Mouse (Mus musculus): Measurements from ENCODE around the gene C1galt1.

The C1galt1 gene

DNA sequence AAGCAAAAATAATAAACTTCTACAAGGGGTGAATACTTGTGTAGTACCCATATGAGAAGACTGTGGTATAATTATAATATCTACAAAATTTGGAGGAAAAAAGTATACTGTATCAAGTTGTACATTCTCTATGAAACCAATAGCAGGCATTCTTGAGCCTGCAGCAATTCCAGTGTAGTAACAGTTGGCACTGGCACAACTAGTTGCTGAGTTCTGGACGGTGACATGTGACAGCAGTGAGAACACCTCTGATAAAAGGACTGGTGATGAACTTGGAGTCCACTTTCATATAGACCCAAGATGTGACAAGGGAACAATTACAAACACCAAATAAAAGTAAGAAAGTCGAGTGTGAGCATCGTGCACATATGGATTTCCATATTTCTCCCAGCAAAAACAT is 14.5 kb downstream of the C1galt1 start:
- DNase-seq (ENCODE audit: low read depth): no peak

DNA sequence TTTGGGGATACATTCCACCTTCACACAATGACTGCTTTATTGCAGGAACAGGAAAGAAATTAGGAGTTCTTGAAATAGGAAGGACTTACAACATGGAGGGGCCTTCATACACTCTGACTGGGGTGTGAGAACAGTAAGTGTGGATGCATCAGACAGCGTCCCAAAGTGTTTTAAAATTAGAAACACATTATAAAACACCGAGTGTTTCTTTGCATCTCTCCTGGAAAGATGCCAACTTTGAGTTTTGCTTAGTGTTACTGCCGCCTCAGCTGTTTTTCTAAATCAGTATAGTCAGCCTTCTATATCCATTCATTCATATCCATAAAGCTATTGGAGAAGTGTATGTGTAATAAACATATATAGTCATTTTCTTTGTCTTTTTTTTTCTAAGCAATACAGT is 16.4 kb downstream of the C1galt1 start:
- no peak for DNase-seq (ENCODE audit: low read depth)

- DNase-seq (ENCODE audit: low read depth): no peak
Measured at GRCm38 (mm10) chr6:7863354-7863753, 18.7 kb downstream of the C1galt1 start.

- DNase-seq (ENCODE audit: low read depth): no peak
Measured at GRCm38 (mm10) chr6:7876836-7877235, 32.2 kb downstream of the C1galt1 start.

GRCm38 (mm10) chr6:7881595-7882128 is 37.0 kb downstream of the C1galt1 start:
- DNase-seq (ENCODE audit: low read depth): no peak

DNA sequence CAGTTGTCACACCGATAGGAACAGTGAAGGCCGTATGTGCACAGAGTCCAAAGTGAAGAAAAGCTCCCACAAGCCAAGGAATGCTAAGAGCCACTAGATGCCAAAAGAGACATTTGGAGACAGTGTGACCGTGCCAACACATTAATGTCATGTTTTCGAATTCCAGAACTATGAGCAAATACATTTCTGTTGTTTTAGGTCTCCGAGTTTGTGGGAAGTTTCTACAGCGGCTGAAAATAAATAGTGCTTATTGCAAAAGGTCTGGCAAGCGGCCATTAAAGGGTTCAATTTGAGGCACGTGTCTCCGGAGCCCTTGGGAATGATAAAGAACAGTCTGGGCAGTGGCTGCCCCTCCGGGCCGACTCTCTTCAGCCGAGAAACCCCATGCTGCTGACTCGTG is 37.9 kb downstream of the C1galt1 start:
- DNase-seq (ENCODE audit: low read depth): peak; percentile 81

DNA sequence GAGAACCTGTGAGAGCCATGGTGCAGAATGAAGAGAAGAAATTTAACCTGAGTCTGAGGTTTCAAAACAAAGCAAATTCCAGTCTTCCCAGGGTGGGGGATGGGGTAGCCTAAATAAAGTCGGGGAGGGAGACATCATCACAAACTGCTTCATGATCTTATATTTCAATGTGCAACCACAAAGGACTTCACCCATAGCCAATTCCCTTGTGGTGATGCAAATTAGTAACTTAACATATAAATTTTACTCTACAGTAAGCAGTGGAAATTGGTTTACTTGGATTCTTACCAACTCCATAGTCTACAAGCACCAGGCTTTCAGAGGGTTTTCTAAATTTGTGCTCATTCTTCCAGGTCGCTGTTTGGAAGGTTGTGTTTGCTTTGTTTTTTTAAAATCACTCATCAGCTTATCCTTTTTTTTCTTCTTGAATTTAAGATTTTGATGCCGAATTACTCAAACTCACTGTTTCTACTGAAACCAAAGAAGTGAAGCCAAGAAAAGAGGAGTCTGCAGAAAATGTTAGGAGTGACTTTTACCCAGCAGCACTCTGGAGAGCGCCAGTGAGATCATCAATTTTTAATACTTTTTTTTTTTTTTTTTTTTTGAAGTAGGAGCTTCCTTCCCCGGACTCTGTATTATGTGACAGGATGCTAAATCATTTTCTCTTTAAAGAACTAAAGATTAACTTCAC is 41.5 kb downstream of the C1galt1 start:
- DNase-seq (ENCODE audit: low read depth): no peak

DNA sequence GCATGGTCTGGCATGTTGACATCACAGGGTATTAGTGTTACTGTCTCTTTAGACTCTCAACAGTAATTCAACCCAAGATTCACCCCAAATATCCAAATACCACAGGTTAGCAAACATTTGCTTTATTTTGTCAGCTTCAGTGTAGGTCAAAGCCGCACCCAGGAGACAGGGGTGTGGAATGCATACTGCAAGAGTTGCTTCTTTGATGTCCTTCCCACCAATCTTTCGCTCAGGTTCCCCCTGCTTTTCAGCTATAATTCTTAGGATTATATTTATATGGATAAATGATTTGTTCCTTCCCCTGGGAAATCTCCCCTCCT is 42.0 kb downstream of the C1galt1 start:
- DNase-seq (ENCODE audit: low read depth): no peak

DNA sequence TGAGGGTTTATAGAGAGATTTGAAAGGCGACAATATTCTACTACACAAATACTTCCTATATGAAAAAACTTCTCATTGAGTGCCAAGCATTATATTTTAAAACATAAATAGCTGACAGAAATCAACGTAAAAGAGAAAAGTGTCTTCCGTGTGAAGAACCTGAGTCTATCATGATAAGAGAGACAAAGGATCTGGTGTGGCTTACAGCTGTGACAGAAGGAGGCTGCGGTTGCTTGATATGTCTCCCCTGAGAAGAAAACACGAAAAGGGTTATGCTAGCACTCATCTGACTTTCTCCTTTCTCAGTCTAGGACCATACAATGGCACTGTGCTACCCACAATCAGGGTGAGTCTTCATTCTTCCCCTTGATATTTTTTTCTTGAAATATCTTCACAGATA is 51.7 kb downstream of the C1galt1 start:
- DNase-seq (ENCODE audit: low read depth): no peak

- no peak for DNase-seq (ENCODE audit: low read depth)
Measured at GRCm38 (mm10) chr6:7912015-7912414, 67.4 kb downstream of the C1galt1 start.

Data from fibroblast of lung, adult 2 months (primary cell).